Mouse (Mus musculus): ENCODE data around the gene Prdm8. TPM values are rescaled to one million over a fixed set of nuclear protein-coding genes. Genes with fewer than 3 reads are reported as not detected.

Gene Prdm8
- polyA plus RNA-seq, 1 experiment, result 11.1 TPM

GRCm38 (mm10) chr5:98180888-98181635 lies 14.1 kb downstream of the Prdm8 start:
- under 1% methylated on average over 27 of the region's 27 CpGs for WGBS
- H3K27me3 ChIP-seq (ENCODE audit: control insufficient read depth, insufficient read depth, low read length), result no peaks in the 10 kb centered on the region
- TF ChIP-seq CTCF (IDR thresholded peaks at IDR 0.05; ENCODE audit: borderline replicate concordance, insufficient read depth, low read depth, low read length), result no peak
- peak; percentile 74 to 81 for DNase-seq
- H3K27ac ChIP-seq (ENCODE audit: insufficient read depth, low read length), result peak overlapping the region; percentile 76
- H3K4me1 ChIP-seq (ENCODE audit: control insufficient read depth, insufficient read depth, low read length), result no peaks in the 10 kb centered on the region
- peak overlapping the region; percentile 80 for H3K4me3 ChIP-seq (replicated peaks; ENCODE audit: insufficient read depth, low read depth, low read length)

- peak overlapping the region; percentile 76; the same call in 1 of the 2 replicates for H3K27ac ChIP-seq (ENCODE audit: insufficient read depth, low read length)
- H3K27me3 ChIP-seq (ENCODE audit: control insufficient read depth, insufficient read depth, low read length), result no peaks in the 10 kb centered on the region
- H3K4me3 ChIP-seq (replicated peaks; ENCODE audit: insufficient read depth, low read depth, low read length), result peak overlapping the region; percentile 80
- no peak for TF ChIP-seq POLR2A (IDR thresholded peaks at IDR 0.05; ENCODE audit: borderline replicate concordance, insufficient read depth, low read length)
- TF ChIP-seq CTCF (IDR thresholded peaks at IDR 0.05; ENCODE audit: borderline replicate concordance, insufficient read depth, low read depth, low read length), result no peak
- DNase-seq, result peak in 1 of 2 experiments; percentile 40
- 45% methylated on average over 16 of the region's 16 CpGs for WGBS
- peaks cover 3% of the 10 kb centered on the region; the same call in 1 of the 2 replicates for H3K4me1 ChIP-seq (ENCODE audit: control insufficient read depth, insufficient read depth, low read length)
Measured at GRCm38 (mm10) chr5:98181686-98182602, 14.9 kb downstream of the Prdm8 start.

GRCm38 (mm10) chr5:98182603-98182920 lies 15.6 kb downstream of the Prdm8 start:
- H3K4me1 ChIP-seq (ENCODE audit: control insufficient read depth, insufficient read depth, low read length), result peaks cover 3% of the 10 kb centered on the region; the same call in 1 of the 2 replicates
- TF ChIP-seq POLR2A (IDR thresholded peaks at IDR 0.05; ENCODE audit: borderline replicate concordance, insufficient read depth, low read length) (no peak), CTCF (IDR thresholded peaks at IDR 0.05; ENCODE audit: borderline replicate concordance, insufficient read depth, low read depth, low read length) (no peak)
- peak overlapping the region; percentile 60 for H3K4me3 ChIP-seq (replicated peaks; ENCODE audit: insufficient read depth, low read depth, low read length)
- H3K27ac ChIP-seq (ENCODE audit: insufficient read depth, low read length), result no peak overlapping the region
- no peaks in the 10 kb centered on the region for H3K27me3 ChIP-seq (ENCODE audit: control insufficient read depth, insufficient read depth, low read length)
- DNase-seq, result no peak
- WGBS, result 43% methylated on average over 5 of the region's 5 CpGs

GRCm38 (mm10) chr5:98183031-98183595 lies 16.1 kb downstream of the Prdm8 start:
- peak in 1 of 2 experiments; percentile 44 for DNase-seq
- TF ChIP-seq CTCF (IDR thresholded peaks at IDR 0.05; ENCODE audit: borderline replicate concordance, insufficient read depth, low read depth, low read length) (no peak), POLR2A (IDR thresholded peaks at IDR 0.05; ENCODE audit: borderline replicate concordance, insufficient read depth, low read length) (no peak)
- Histone ChIP-seq H3K27ac (ENCODE audit: insufficient read depth, low read length) (0 out of 2 replicates have a peak overlapping the region, but pooled peaks have one; percentile 34), H3K27me3 (ENCODE audit: control insufficient read depth, insufficient read depth, low read length) (no peaks in the 10 kb centered on the region), H3K4me1 (ENCODE audit: control insufficient read depth, insufficient read depth, low read length) (peaks cover 3% of the 10 kb centered on the region; the same call in 1 of the 2 replicates), H3K4me3 (replicated peaks; ENCODE audit: insufficient read depth, low read depth, low read length) (peak overlapping the region; percentile 60)
- 27% methylated on average over 14 of the region's 14 CpGs for WGBS

- peaks cover 8% of the 10 kb centered on the region; the same call in 1 of the 2 replicates for H3K4me1 ChIP-seq (ENCODE audit: control insufficient read depth, insufficient read depth, low read length)
- TF ChIP-seq POLR2A (IDR thresholded peaks at IDR 0.05; ENCODE audit: borderline replicate concordance, insufficient read depth, low read length), result no peak
- no peak for TF ChIP-seq CTCF (IDR thresholded peaks at IDR 0.05; ENCODE audit: borderline replicate concordance, insufficient read depth, low read depth, low read length)
- 77% methylated on average over 17 of the region's 17 CpGs for WGBS
- no peak overlapping the region for H3K4me3 ChIP-seq (replicated peaks; ENCODE audit: insufficient read depth, low read depth, low read length)
- peak in 1 of 2 experiments; percentile 43 for DNase-seq
- no peaks in the 10 kb centered on the region for H3K27me3 ChIP-seq (ENCODE audit: control insufficient read depth, insufficient read depth, low read length)
- H3K27ac ChIP-seq (ENCODE audit: insufficient read depth, low read length), result no peak overlapping the region
Measured at GRCm38 (mm10) chr5:98184281-98184910, 17.4 kb downstream of the Prdm8 start.

GRCm38 (mm10) chr5:98184971-98185805 lies 18.2 kb downstream of the Prdm8 start:
- H3K4me1 ChIP-seq (ENCODE audit: control insufficient read depth, insufficient read depth, low read length), result peaks cover 8% of the 10 kb centered on the region; the same call in 1 of the 2 replicates
- no peak overlapping the region for H3K27ac ChIP-seq (ENCODE audit: insufficient read depth, low read length)
- peak; percentile 83 to 91 for DNase-seq
- peak overlapping the region; percentile 54 for H3K4me3 ChIP-seq (replicated peaks; ENCODE audit: insufficient read depth, low read depth, low read length)
- H3K27me3 ChIP-seq (ENCODE audit: control insufficient read depth, insufficient read depth, low read length), result no peaks in the 10 kb centered on the region
- 3% methylated on average over 87 of the region's 89 CpGs for WGBS
- TF ChIP-seq CTCF (IDR thresholded peaks at IDR 0.05; ENCODE audit: borderline replicate concordance, insufficient read depth, low read depth, low read length) (peak; percentile 62), POLR2A (IDR thresholded peaks at IDR 0.05; ENCODE audit: borderline replicate concordance, insufficient read depth, low read length) (no peak)

Data from cerebellum, adult 2 months (tissue).